Mouse (Mus musculus): ENCODE measurements at regions not wholly inside any gene's neighbourhood (a gene's known extent, or its start where the extent isn't known, plus 50 kb on each side); places are given as distances from the start of the nearest gene placed in this dataset.
A peak's percentile ranks its signal among the peaks of the same experiment; 100 is the strongest.

GRCm38 (mm10) chr9:94361877-94362697 lies 175.8 kb downstream of the 1190002N15Rik start:
- Histone ChIP-seq H3K4me3 (no peak overlapping the region), H3ac (ENCODE audit: control insufficient read depth, insufficient read length) (no peak overlapping the region), H3K4me2 (ENCODE audit: low read depth) (no peak overlapping the region), H3K36me3 (ENCODE audit: control insufficient read depth, insufficient read depth) (no peaks in the 10 kb centered on the region), H3K27me3 (ENCODE audit: control insufficient read depth, insufficient read depth, insufficient read length) (no peaks in the 10 kb centered on the region), H3K79me2 (ENCODE audit: control insufficient read depth, insufficient read depth) (no peaks in the 10 kb centered on the region)
- peak; percentile 42; the same call in 1 of the 2 replicates for TF ChIP-seq CEBPB (IDR thresholded peaks at IDR 0.05; ENCODE audit: insufficient read depth, poor library complexity, severe bottlenecking)
- no peak for TF ChIP-seq E2F4 (IDR thresholded peaks at IDR 0.05; ENCODE audit: insufficient read depth)

- Histone ChIP-seq H3ac (ENCODE audit: control insufficient read depth, insufficient read length) (no peak overlapping the region), H3K27me3 (ENCODE audit: control insufficient read depth, insufficient read depth, insufficient read length) (no peaks in the 10 kb centered on the region), H3K79me2 (ENCODE audit: control insufficient read depth, insufficient read depth) (no peaks in the 10 kb centered on the region), H3K4me3 (no peak overlapping the region), H3K4me2 (ENCODE audit: low read depth) (no peak overlapping the region), H3K36me3 (ENCODE audit: control insufficient read depth, insufficient read depth) (no peaks in the 10 kb centered on the region)
- TF ChIP-seq CEBPB (IDR thresholded peaks at IDR 0.05; ENCODE audit: insufficient read depth, poor library complexity, severe bottlenecking) (no peak), MYOD1 (IDR thresholded peaks at IDR 0.05; ENCODE audit: control insufficient read depth in 1 of 3, insufficient read length in 2 of 3, low read depth in 2 of 3) (no peak), MAX (IDR thresholded peaks at IDR 0.05; ENCODE audit: low read depth) (no peak), TCF12 (IDR thresholded peaks at IDR 0.05; ENCODE audit: insufficient read depth, poor library complexity, severe bottlenecking) (no peak), E2F4 (IDR thresholded peaks at IDR 0.05; ENCODE audit: insufficient read depth) (no peak), USF1 (IDR thresholded peaks at IDR 0.05; ENCODE audit: low read depth) (no peak), POLR2AphosphoS2 (IDR thresholded peaks at IDR 0.05; ENCODE audit: insufficient read length, low read depth) (no peak), TCF3 (IDR thresholded peaks at IDR 0.05; ENCODE audit: insufficient read length, low read depth) (no peak), POLR2A (IDR thresholded peaks at IDR 0.05; ENCODE audit: insufficient read length, low read depth) (no peak), MYOG (IDR thresholded peaks at IDR 0.05; ENCODE audit: control insufficient read depth in 1 of 3, insufficient read depth in 1 of 3, insufficient read length in 2 of 3, low read depth in 2 of 3) (no peak), REST (IDR thresholded peaks at IDR 0.05; ENCODE audit: insufficient read depth, insufficient read length) (no peak), SRF (IDR thresholded peaks at IDR 0.05; ENCODE audit: control insufficient read depth, insufficient read length, low read depth) (no peak)
These were observed 176.9 kb downstream of the 1190002N15Rik start for GRCm38 (mm10) chr9:94361011-94361410.

- Histone ChIP-seq H3ac (ENCODE audit: control insufficient read depth, insufficient read length) (no peak overlapping the region), H3K4me2 (ENCODE audit: low read depth) (no peak overlapping the region), H3K27me3 (ENCODE audit: control insufficient read depth, insufficient read depth, insufficient read length) (no peaks in the 10 kb centered on the region), H3K79me2 (ENCODE audit: control insufficient read depth, insufficient read depth) (no peaks in the 10 kb centered on the region), H3K36me3 (ENCODE audit: control insufficient read depth, insufficient read depth) (no peaks in the 10 kb centered on the region), H3K4me3 (no peak overlapping the region)
- no peak for TF ChIP-seq MAX (IDR thresholded peaks at IDR 0.05; ENCODE audit: low read depth)
These were observed 179.7 kb downstream of the 1190002N15Rik start for GRCm38 (mm10) chr9:94358150-94358549.

- no peak overlapping the region for H3K4me2 ChIP-seq (ENCODE audit: low read depth)
- TF ChIP-seq POLR2A (IDR thresholded peaks at IDR 0.05; ENCODE audit: insufficient read length, low read depth) (no peak), MYOD1 (IDR thresholded peaks at IDR 0.05; ENCODE audit: control insufficient read depth in 1 of 3, insufficient read length in 2 of 3, low read depth in 2 of 3) (peak in 1 of 3 experiments; percentile 1)
- H3K36me3 ChIP-seq (ENCODE audit: control insufficient read depth, insufficient read depth): no peaks in the 10 kb centered on the region
- H3K27me3 ChIP-seq (ENCODE audit: control insufficient read depth, insufficient read depth, insufficient read length): no peaks in the 10 kb centered on the region
- H3ac ChIP-seq (ENCODE audit: control insufficient read depth, insufficient read length): no peak overlapping the region
- no peak overlapping the region for H3K4me3 ChIP-seq
- no peaks in the 10 kb centered on the region for H3K79me2 ChIP-seq (ENCODE audit: control insufficient read depth, insufficient read depth)
These were observed 195.9 kb downstream of the 1190002N15Rik start for GRCm38 (mm10) chr9:94342011-94342410.

- no peak overlapping the region for H3K4me2 ChIP-seq (ENCODE audit: low read depth)
- no peak overlapping the region for H3K4me3 ChIP-seq
- H3K79me2 ChIP-seq (ENCODE audit: control insufficient read depth, insufficient read depth): no peaks in the 10 kb centered on the region
- TF ChIP-seq POLR2AphosphoS2 (IDR thresholded peaks at IDR 0.05; ENCODE audit: insufficient read length, low read depth) (no peak), TCF3 (IDR thresholded peaks at IDR 0.05; ENCODE audit: insufficient read length, low read depth) (no peak)
- H3ac ChIP-seq (ENCODE audit: control insufficient read depth, insufficient read length): no peak overlapping the region
- H3K36me3 ChIP-seq (ENCODE audit: control insufficient read depth, insufficient read depth): no peaks in the 10 kb centered on the region
- H3K27me3 ChIP-seq (ENCODE audit: control insufficient read depth, insufficient read depth, insufficient read length): no peaks in the 10 kb centered on the region
These were observed 196.3 kb downstream of the 1190002N15Rik start for GRCm38 (mm10) chr9:94341531-94341930.

- Histone ChIP-seq H3K4me3 (no peak overlapping the region), H3K36me3 (ENCODE audit: control insufficient read depth, insufficient read depth) (no peaks in the 10 kb centered on the region), H3K4me2 (ENCODE audit: low read depth) (peak overlapping the region; percentile 16), H3K27me3 (ENCODE audit: control insufficient read depth, insufficient read depth, insufficient read length) (no peaks in the 10 kb centered on the region), H3ac (ENCODE audit: control insufficient read depth, insufficient read length) (no peak overlapping the region), H3K79me2 (ENCODE audit: control insufficient read depth, insufficient read depth) (no peaks in the 10 kb centered on the region)
- TF ChIP-seq MYOD1 (IDR thresholded peaks at IDR 0.05; ENCODE audit: control insufficient read depth in 1 of 3, insufficient read length in 2 of 3, low read depth in 2 of 3) (no peak), TCF3 (IDR thresholded peaks at IDR 0.05; ENCODE audit: insufficient read length, low read depth) (no peak), CEBPB (IDR thresholded peaks at IDR 0.05; ENCODE audit: insufficient read depth, poor library complexity, severe bottlenecking) (no peak)
These were observed 204.4 kb downstream of the 1190002N15Rik start for GRCm38 (mm10) chr9:94333450-94333849.
